Mouse (Mus musculus) adrenal gland, adult 2 months (tissue): ENCODE results near the gene Smim9. TPM values are rescaled to one million over a fixed set of nuclear protein-coding genes. Genes with fewer than 3 reads are reported as not detected.

Experiments used
- DNase-seq: peaks from one replicate; pipeline ENCODE4 v3.0.0; 2021
- long read RNA-seq: library from polyadenylated mRNA; stranded (forward); transcript quantifications from one replicate; pipeline ENCODE4 v2.0.0, GENCODE M21; 2021
- polyA plus RNA-seq: library from polyadenylated mRNA; depleted of rRNA; stranded (reverse); fragments of >200 nt; gene quantifications from 2 replicates; pipeline ENCODE4 v1.2.3, GENCODE M21; 2012; rRNA removed
- total RNA-seq, 2 experiments: library from RNA; stranded (reverse); gene quantifications; 2 replicates each; pipeline ENCODE4 v1.2.3; 2021

Smim9 gene
- total RNA-seq = not detected
- not detected in 2 replicates for polyA plus RNA-seq
- long read RNA-seq = 0 reads

DNA sequence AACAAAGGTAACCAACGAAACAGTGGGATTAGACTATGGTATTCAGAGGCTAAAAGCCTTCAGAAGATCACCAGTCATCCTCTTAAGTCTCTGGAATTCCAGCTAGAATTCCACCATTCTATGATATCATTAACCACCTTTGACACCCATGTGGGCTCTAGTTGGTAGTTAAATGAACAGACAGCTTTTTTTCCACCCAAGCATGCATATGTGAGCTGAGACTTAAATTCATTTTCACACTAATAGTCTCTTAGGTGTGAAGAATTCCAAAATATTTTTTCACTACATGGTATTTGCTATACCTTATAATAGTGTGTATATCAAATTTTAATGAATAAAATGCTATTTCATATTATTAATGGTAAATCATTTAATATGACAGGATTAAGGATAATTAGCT is at the start of gene Smim9:
Gene Smim9, minus strand, starts transcription at position 101 of the 400 bp plus-strand sequence.
- no peak for DNase-seq

DNA sequence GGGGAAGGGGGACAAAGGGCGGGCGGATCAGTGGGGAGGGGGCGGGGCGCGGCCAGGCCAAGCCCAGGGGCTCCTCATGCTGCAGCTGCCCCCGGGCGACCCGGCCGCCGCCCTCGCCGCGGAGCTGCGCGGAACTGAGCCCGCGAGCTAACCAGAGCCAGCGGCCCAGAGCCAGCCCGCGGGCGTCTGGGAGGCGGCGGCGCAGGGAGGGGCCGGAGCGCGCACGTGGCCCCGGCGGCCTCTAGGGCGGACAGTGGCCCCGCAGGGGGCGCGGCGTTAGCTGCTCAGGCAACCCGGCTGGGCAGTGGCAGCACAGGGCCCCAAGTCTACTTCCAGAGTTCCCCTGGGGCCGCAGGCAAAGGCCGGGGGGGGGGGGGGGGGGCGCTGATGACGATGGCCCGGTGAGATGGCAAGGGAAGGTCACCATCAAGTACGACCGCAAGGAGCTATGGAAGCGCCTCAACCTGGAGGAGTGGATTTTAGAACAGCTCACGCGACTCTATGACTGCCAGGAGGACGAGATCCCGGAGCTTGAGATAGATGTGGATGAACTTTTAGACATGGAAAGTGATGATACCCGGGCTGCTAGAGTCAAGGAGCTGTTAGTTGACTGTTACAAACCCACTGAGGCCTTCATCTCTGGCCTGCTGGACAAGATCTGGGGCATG is 7.9 kb downstream of the Smim9 start:
- DNase-seq = peak; percentile 55

DNA sequence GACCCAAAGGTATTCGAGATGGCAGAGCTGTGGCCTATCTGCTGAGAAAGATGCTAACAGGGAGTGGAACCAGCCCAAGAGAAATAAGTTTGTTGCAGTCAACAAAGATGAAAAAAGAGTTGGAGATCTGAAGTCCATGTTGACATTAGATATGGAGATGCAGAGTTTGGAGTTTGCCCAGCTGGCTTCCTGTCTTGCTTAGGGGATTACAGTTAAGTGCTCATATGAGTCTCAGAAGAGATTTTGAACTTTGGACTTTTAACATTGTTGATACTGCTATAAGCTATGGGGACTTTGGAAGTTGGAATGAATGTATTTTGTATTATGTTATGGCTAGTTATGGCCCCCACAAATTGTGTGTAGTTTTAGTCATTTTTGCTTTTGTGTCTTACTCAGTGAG is 11.3 kb downstream of the Smim9 start:
- DNase-seq = no peak

DNA sequence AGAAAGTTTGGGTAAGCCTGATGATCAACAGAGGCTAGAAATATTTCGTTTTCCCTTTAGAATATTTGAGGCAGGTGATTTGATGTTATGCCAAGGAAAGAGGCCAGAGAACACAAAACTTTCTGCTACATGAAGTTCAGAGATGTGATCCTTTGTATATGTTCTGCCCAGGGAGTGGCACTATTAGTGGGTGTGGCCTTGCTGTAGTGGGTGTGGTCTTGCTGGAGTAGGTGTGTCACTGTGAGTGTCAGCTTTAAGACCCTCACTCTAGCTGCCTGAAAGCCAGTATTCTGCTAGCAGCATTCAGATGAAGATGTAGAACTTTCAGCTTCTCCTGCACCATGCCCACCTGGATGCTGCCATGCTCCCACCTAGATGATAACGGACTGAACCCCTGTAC is 13.3 kb downstream of the Smim9 start:
- DNase-seq = no peak

DNA sequence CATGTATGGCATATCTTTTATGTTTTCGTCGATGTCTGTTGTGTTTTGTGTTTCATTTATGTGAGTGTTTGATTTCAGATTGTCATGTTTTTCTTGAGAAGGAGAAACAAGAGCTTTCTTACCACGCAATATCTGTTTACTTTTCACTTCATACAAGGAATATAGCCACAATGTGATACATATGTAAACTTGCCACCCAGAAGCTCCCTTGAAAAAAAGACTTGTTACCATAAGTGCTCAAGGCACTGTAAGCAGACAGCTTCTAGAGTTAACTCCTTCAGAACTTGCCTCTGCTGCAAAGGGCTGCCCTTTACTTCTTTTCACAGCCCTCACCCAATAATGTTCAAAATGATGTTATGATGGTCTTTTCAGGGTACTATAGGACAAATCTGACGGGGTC is 15.2 kb downstream of the Smim9 start:
- DNase-seq = no peak

DNA sequence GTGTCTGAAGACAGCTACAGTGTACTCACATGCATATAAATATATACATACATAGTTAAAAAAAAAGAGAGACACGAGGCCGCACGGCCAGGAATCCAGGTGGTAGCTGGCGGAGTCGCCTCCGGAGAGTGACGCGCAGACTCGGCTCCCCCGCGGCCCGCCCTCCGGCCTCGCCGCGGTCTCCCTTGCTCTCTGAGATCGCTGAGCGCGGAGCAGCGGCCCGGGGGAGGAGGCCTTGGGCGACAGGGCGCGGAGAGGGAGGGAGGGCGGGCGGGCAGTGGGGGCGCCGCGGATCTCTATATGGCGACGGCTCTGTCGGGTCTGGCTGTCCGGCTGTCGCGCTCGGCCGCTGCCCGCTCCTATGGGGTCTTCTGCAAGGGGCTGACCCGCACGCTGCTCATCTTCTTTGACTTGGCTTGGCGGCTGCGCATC is 20.4 kb downstream of the Smim9 start:
- DNase-seq = peak; percentile 35

DNA sequence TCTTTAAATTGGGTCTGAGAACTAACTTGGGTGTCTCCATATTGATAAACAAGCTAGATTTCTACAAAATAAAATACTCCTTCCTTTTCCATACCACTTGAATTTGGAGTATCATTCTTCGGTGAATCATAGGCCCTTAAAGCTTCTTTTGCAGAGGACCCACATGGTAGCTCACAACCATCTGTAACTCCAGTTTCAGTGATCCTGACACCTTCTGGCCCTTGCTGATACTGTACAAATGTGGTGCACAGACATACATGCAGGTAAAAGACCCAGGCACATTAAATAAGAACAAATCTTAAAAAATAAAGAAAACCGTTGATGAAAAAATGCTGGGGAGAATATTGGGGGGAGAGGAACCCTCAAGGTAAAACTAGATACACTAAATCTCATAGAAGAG is 25.4 kb downstream of the Smim9 start:
- DNase-seq = no peak

DNA sequence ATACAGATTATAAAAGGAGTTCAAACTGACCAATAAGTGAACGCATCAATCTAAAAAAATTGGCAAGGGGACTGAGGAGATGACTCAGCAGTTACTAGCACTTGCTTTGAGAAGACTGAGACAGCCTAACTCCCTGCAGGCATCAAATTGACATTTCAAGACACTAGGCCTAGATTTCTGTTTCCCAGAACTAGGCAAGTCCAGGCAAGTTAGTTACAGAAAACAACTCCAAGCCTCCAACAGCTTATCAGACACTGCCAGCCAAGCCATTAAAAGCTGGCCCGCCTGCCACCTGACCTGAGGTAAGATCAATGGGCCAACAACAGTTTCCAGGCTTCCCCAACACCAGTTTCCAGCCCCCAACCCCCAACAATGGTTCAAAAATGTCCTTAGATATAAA is 25.8 kb downstream of the Smim9 start:
- DNase-seq = no peak

DNA sequence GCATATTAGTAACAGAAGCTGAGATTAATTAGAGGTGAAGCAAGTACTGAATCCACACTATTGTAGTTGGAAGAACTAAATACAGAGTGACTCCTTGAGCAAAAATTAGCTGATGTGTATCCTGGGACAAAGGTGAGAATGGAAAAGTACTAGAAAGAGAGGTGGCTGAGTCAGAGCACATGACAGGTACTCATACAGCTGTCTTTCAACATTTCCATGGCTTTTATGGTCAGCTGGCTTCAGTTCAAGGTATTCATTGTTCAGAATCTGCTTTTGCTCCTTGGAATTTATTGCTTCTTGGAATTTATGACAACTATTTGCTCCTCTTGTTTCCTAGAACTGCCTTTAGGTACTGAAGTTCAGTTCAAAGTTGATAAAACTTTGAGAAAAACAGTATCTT is 26.6 kb downstream of the Smim9 start:
- DNase-seq = no peak

DNA sequence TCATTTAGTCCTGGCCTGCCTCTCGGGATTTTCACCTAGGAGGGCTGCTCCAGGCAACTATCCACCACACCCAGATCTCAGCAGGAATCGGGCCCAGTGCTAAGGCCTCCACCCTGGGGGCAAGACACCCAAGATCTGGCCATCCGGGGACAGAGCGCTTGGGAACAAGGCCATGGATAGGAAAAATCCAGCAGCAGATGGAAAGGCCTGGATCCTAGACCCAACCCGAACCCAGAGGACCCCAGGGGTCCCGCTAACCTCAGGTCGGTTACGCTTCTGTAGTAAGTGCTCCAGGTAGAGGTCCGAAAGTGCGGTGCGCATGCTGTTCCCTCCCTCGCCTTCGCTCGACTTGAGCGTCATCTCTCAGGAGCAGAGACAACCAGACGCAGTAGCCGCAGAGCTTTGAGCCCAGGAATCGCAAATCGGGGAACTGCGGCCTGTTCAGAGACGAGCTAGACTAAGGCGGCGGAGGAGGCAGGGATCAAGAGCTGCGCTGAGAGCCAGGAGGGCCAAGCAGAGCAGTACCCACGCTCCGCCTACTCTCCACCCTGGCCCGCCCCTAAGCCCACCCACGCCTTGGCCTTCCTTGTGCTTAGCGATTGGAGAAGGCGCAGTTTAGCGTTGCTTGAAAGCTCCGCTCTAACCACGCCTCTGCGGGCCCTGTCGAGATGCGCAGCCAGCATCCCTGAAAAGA is 33.0 kb downstream of the Smim9 start, which contains the start of gene Mpp1:
Gene Mpp1, minus strand, starts transcription at position 550 of the 694 bp plus-strand sequence.
- DNase-seq = peak; percentile 91

DNA sequence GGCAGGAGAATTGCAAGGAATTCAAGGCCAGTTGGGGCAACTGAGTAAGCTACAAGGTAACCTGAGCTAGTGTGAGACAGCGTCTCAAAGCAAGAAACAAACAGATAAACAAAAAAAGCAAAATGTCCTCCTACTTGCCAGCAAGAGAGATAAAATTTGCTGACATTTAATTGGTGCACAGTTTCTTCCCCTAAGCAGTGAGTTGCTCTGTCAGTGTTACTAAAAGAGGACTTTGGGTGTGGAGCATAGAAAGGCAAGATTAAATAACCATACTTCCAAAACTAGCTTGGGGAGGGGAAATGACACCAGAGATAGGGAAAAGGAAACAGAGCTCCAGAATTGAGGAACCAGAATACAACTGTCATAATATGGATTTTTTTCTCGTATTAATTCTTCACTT is 34.1 kb downstream of the Smim9 start:
- DNase-seq = no peak

DNA sequence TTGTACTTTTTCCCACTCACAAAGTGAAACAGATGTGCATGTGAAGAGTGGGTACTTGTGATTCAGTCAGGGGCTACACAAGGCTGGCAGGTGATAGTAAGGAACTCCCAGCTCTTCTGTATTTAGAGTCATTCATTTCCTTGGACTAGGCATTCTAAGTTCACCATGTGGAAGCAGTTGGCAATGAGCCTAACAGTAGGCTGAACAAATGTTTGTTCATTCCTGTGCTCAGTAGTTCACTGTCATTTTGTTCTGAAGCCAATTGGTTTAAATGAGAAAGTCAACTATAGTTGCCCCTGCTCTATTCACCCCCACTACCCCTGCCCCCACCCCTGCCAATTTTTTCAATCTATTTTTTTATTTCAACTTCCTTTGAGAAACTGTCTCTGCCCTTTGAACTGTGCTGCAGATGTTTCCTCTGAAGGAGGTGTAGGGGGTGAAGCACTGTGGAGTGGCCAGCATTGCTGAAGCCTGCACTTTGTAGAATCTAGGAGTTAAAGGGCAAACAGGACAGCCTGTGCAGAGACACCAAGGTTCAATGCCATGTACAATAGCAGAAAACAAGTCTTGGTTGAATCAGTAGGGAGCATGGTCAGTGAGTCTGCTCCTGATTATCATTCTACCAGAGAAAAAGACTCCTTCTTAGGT is 35.1 kb downstream of the Smim9 start:
- peak; percentile 12 for DNase-seq

DNA sequence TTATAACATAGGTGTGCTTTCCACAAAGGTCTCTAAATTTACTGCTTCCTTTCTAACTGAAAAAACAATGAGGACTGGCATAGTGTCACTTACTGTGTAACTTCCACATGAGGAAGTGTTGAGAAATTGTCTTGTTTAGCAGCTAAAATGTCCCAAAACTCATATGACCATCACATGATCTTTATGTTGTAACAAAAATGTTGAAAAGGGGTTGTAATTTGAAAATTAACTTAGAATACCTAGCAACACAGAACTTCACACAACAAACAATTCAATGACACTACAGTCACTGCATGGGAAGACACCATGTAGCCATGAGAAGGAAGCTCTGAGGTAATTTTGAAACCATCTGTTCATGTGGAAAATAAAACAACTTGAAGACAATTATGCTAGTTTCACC is 36.7 kb downstream of the Smim9 start:
- DNase-seq = no peak

DNA sequence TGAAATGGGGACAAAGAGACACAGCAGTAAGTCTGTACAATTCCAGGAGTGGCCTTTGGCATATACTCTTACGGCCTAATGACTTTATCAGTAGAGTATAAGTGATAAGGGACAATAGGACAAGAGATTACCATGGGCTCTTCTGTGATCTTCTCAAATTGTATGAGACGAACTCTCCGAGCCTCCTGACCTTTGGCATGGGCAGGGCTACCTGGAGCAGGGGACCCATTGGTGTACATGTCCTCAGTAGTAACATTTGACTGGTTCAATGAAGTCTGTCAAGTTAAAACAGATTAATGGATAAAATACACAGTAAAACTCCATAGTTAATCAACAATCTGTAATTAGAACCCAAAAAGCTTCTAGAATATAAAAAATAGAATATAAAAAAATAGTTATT is 38.0 kb downstream of the Smim9 start:
- DNase-seq = no peak

DNA sequence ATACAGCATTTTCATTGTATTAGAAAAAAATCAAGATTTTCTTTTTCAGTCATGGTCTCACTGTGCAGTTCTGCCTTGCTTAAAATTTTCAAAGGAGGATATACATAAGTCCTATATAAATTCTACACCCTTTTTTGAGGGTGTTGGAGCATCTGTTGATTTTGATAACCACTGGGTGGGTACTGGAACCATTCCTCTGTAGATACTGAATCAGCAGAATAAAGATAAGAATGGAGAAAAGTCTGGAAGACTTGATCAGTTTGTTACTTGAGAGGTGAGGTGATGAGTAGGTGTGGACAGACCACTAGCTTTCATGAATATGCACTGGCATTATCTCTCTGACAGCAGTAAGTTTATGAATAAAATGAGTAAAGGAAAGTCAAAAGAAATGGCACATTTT is 48.0 kb downstream of the Smim9 start:
- no peak for DNase-seq

DNA sequence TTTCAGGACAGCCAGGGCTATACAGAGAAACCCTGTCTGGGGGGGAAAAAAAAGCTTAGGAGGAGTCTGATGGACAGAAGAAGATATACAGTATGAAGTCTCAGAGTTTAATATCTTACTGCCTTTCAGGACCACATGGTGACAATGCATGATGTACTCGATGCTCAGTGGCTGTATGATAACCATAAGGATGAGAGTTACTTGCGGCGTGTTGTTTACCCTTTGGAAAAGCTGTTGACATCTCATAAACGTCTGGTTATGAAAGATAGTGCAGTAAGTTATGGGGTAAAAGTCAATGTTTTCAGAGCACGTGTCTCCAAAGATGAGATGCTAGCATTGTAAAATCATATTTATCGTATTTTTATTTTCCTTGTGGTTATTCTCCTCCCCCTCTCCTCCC is 61.3 kb downstream of the Smim9 start:
- DNase-seq = no peak

DNA sequence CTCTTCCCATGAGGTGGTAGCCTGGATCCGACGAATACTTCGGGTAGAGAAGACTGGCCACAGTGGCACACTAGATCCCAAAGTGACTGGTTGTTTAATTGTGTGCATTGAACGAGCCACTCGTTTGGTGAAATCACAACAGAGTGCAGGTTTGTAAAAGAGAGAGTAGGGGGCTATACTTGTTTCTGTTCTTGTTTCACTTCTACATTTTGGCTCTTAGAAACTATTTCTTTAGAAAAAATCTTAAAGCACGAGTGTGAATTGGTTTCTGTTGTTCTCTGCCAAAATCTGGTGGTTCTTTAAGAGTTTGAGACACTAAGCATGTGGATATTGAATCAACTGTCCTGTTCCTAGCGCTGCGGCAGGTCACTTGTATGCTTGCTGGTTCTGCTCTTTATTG is 64.8 kb downstream of the Smim9 start:
- no peak for DNase-seq

DNA sequence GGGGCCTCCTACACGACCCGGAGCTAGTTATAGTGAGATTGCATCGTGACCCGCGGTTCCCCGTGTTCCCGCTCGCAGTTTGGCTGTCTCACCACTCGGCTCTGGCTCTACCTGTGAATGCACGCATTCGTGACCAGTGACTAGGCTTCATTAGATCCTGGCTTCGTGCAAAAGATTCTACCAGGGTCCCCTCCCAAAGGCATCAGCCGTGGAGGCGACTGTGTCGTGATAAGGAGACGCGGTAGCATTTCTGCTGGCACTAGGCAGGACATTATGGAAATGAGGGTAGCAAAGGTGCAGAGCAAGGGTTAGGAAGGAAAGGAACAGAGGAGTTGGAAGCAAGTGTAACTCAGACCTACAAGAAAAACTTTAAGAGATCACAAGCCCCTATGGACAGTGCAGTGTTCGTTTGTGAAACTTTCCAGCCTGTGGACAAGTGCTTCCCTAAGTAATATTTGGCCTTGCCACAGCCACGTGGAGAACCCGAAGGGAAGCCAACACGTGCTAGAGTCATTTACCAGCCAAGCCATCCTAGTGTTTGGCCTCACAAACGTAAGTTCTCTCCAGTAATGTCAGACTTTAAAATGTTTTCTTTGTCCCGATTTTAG is 67.3 kb downstream of the Smim9 start:
- peak; percentile 37 for DNase-seq
